Mouse (Mus musculus): ENCODE data around the gene Taf5.

The Taf5 gene

DNA sequence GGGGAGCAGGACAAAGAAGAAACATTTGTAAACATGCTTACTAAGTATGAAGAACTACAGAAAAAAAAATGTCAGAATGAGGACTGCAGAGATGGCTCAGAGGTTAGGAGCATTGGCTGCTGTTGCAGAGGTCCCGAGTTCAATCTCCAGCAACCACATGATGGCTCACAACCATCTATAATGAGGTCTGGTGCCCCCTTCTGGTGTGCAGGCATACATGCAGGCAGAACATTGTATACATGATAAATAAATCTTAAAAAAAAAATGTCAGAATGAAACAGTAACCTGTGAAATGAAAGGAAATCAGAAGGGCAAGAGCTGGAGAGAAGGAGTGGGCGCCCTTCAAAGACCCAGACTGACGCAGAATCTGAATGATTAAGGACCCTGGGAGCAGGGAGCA, 1.7 kb upstream of the Taf5 start:
- no peak for DNase-seq (ENCODE audit: low spot score in 2 of 2)

DNA sequence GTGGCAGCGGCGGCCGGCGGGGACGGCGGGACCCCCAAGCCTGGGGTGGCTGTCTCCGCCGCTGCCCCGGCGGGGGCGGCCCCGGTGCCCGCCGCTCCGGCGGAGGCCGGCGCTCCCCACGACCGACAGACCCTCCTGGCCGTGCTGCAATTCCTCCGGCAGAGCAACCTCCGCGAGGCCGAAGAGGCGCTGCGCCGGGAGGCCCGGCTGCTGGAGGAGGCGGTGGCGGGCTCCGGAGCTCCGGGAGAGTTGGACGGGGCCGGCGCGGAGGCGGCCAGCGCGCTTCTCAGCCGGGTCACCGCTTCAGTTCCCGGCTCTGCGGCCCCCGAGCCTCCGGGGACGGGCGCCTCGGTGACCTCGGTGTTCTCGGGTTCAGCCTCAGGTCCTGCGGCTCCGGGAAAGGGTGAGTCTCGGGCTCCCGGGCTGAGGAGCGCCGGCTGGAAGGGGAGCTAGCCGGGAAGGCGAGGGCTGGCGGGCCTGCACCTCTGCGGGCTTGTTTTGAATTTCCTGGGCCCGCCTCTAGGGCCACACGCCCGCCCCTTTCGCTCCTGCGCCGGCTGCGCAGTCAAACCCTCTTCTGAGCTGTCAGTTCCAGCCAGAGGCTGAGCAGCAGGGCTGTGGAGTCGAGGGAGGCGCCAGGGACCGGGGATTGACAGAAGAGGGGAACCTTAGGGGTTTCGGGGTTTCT, 522 bp downstream of the Taf5 start:
- peak; percentile 87 to 88 for DNase-seq (ENCODE audit: low spot score in 2 of 2)

- DNase-seq (ENCODE audit: low spot score in 2 of 2): no peak
Measured at GRCm38 (mm10) chr19:47088226-47088625, 20.7 kb downstream of the Taf5 start.

DNA sequence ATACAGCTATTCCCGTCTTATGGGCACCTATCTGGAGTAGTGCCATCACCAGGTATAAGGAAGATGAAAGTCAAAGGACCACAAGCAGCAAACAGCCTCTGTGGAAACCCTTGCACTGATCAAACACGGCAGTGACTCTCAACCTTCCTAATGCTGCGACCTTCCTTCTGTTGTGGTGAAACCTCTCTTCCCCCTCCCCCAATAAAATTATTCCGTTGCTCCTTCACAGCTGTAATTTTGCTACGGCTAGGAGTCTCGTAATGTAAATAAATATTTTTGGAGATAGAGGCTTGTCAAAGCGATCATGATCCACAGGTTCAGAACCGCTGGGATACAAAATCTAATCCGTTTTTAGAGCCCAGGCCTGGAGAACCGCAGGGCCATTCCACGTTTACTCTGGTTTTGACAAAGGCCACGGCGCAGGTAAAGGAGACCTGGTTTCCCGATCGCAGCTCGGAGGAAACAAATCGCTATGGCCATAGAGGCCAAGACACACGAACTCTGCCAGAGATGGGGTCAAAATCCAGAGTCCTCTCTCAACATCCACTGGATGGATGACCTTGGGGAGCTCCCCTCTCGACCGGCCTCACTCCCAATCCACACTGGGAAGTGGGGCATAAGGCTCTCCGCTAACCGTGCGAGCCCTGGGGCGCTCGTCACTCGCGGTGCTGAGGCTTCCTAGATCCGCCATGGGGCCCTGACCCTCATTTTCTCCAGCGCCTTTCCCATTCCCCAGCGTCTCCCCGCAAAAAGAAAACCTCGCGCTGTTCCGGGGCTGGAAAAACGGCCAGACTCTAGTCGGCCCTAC, 22.4 kb downstream of the Taf5 start:
- no peak for DNase-seq (ENCODE audit: low spot score in 2 of 2)

DNA sequence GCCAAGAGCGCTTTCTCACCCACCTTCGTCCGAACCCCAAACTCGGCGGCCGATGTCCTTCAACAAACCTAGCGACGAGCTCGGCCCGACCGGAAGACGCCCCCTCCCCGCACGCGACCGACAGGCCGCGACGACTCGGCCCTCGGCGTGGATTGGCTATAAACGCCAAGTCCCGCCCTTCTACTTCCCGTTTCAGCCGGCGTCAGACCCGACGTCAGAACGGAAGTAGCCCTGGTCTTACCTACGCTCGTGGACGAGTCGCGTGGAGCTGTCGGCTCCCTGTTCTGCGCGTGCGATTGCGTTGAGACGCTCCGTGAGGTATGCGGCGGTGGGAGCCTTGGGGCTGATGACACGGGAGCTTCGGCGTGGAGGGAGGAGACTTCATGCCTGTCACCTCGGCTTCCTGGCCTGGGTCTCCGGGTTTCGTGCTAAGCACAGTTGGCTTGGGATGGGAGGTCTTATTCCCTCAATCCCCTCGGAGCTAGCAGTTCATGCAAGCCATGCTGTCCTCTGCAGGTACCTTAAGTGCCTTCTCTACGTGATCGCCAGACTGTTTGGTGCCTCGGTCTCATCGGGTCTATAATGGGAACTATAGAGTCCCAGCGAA, 23.1 kb downstream of the Taf5 start, which contains the start of the genes Usmg5 and Pdcd11:
TSS of gene Usmg5 (minus strand) at position 98 of the 607 bp plus-strand sequence.
TSS of gene Pdcd11 (plus strand) at position 219 of the 607 bp plus-strand sequence.
- DNase-seq (ENCODE audit: low spot score in 2 of 2): peak; percentile 93 to 94

- no peak for DNase-seq (ENCODE audit: low spot score in 2 of 2)
Measured at GRCm38 (mm10) chr19:47101080-47101479, 33.5 kb downstream of the Taf5 start.

DNA sequence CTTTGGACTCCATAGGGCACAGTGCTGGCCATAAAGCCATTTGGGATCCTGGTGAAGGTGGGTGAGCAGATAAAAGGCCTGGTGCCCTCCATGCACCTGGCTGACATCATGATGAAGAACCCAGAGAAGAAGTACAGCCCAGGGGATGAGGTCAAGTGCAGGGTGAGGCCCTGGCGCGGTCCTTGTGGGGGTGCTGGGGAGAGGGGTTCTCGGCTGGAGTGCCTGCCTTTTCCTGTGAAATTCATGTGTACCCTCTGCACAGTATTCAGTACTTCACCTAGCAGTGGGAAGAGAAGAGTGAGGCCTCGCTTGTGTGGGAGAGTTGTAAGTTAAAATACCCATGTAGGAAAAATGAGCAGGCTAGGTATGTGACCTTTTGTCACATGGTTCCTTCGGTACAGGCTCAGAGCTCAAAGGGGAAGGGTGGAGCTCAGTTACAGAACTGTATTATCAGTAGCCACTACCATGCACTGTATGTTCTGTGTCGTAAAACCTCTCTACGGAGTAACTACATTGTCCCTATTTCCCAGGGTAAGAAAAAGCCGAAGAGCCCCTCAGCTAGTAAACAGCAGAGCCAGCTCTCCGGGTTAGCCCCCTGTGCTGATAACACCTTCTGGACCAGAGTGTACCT, 37.2 kb downstream of the Taf5 start:
- no peak for DNase-seq (ENCODE audit: low spot score in 2 of 2)

DNA sequence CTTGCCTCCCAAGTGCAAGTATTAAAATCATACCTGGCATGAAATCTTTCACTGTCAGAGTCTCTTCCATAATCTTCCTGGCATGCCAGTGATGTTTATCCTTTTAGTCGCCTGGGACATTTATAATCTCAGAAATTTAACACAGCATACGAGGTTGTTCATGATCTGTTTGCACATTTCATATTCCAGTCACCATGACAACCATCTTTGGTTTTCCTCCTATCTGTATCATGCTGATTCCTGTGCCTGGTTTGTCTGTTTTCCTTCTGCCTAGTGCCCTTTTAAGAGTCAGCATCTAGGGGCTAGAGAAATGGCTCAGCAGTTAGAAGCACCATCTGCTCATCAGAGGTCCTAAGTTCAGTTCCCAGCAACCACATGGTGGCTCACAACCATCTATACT, 51.1 kb downstream of the Taf5 start:
- DNase-seq (ENCODE audit: low spot score in 2 of 2): no peak

DNA sequence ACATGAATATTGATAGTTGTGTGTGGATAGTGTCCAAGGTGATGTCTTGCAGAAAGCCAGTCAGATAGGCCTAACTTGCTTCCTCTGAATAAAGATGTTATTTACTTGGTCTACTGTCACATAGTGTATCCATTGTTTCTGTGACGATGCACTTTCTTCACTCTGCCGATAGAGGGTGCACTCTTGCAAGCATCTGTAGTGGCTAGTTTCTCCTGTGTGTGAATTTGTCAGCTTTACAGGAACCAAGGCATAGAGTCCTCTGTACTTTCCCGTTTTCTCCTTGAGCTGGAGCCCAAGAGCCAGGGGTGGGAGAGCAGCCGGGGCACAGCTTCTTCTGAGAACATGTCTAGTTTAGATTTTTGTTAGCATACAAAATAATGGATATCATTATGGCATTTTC, 53.5 kb downstream of the Taf5 start:
- DNase-seq (ENCODE audit: low spot score in 2 of 2): peak in 1 of 2 experiments; percentile 38

- no peak for DNase-seq (ENCODE audit: low spot score in 2 of 2)
Measured at GRCm38 (mm10) chr19:47122802-47123201, 55.3 kb downstream of the Taf5 start.

DNA sequence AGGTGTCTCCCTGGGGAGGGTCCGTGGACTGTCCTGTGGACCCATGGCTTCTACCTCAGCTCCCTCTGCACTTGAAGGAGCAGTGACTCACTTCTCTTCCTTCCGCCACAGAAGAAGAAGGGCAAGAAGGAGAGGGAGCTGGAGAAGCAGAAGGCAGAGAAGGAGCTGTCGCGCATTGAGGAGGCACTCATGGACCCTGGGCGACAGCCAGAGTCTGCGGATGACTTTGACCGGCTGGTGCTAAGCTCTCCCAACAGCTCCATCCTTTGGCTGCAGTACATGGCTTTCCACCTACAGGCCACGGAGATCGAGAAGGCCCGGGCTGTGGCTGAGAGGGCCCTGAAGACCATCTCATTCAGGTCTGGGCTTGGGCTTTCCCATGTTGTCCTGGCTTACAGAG, 60.6 kb downstream of the Taf5 start:
- no peak for DNase-seq (ENCODE audit: low spot score in 2 of 2)

- DNase-seq (ENCODE audit: low spot score in 2 of 2): no peak
Measured at GRCm38 (mm10) chr19:47128835-47129234, 61.3 kb downstream of the Taf5 start.

DNA sequence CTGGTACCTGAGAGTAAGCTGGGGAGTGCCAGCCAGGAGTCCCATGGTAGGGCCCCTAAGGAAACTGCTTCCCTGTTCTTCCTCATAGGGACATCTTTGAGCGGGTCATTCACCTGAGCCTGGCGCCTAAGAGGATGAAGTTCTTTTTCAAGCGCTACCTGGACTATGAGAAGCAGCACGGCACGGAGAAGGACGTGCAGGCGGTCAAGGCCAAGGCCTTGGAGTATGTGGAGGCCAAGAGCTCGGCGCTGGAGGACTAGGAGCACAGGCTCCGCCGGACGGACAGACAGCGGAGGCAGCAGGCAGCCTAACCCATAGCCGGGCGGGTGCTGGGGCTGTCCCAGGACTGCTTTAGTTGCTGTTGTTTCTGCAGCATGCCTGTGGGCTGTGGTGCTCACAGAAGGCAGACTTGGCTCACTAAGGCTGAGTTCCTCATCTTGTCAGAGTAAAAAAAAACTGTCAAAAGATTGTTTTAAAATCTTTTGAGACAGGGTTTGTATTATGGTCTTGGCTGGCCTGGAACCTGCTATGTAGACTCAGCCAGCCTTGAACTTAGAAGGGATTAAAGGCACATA, 63.1 kb downstream of the Taf5 start:
- peak; percentile 64 to 66 for DNase-seq (ENCODE audit: low spot score in 2 of 2)

Measured in spleen, postnatal 36 days (tissue).